Mouse (Mus musculus): ENCODE data around the gene Olfr1245. TPM values are rescaled to one million over a fixed set of nuclear protein-coding genes. Genes with fewer than 3 reads are reported as not detected.

Olfr1245 gene
- total and polyA plus RNA-seq, 3 experiments, result not detected

Other genes with a start within 250 kb of the Olfr1245 start
- not detected in 2 replicates for gene Olfr1232, start 248.8 kb downstream of the Olfr1245 start, total RNA-seq (2012; rRNA removed)
- not detected for gene Olfr1232, start 248.8 kb downstream of the Olfr1245 start, polyA plus RNA-seq (2012; ENCODE audit: insufficient read depth in 1 of 2, insufficient read length in 2 of 2, low read depth in 1 of 2, low replicate concordance in 2 of 2, missing spikeins in 1 of 2)
- not detected in 2 replicates for gene Olfr1233, start 236.0 kb downstream of the Olfr1245 start, total RNA-seq (2012; rRNA removed)
- not detected for gene Olfr1233, start 236.0 kb downstream of the Olfr1245 start, polyA plus RNA-seq (2012; ENCODE audit: insufficient read depth in 1 of 2, insufficient read length in 2 of 2, low read depth in 1 of 2, low replicate concordance in 2 of 2, missing spikeins in 1 of 2)
- not detected in 2 replicates for gene Olfr1234, start 213.6 kb downstream of the Olfr1245 start, total RNA-seq (2012; rRNA removed)
- not detected for gene Olfr1234, start 213.6 kb downstream of the Olfr1245 start, polyA plus RNA-seq (2012; ENCODE audit: insufficient read depth in 1 of 2, insufficient read length in 2 of 2, low read depth in 1 of 2, low replicate concordance in 2 of 2, missing spikeins in 1 of 2)
- not detected in 2 replicates for gene Olfr1238, start 168.8 kb downstream of the Olfr1245 start, total RNA-seq (2012; rRNA removed)
- gene Olfr1238, start 168.8 kb downstream of the Olfr1245 start, polyA plus RNA-seq (2012; ENCODE audit: insufficient read depth in 1 of 2, insufficient read length in 2 of 2, low read depth in 1 of 2, low replicate concordance in 2 of 2, missing spikeins in 1 of 2), result under 1 TPM in 1 of 2 experiments, not detected in 1; 0.01 TPM
- gene Olfr1239, start 158.0 kb downstream of the Olfr1245 start, total RNA-seq (2012; rRNA removed), result not detected in 2 replicates
- gene Olfr1239, start 158.0 kb downstream of the Olfr1245 start, polyA plus RNA-seq (2012; ENCODE audit: insufficient read depth in 1 of 2, insufficient read length in 2 of 2, low read depth in 1 of 2, low replicate concordance in 2 of 2, missing spikeins in 1 of 2), result not detected
- not detected in 2 replicates for gene Olfr1240, start 135.4 kb downstream of the Olfr1245 start, total RNA-seq (2012; rRNA removed)
- not detected for gene Olfr1240, start 135.4 kb downstream of the Olfr1245 start, polyA plus RNA-seq (2012; ENCODE audit: insufficient read depth in 1 of 2, insufficient read length in 2 of 2, low read depth in 1 of 2, low replicate concordance in 2 of 2, missing spikeins in 1 of 2)
- not detected in 2 replicates for gene Olfr1241, start 91.3 kb downstream of the Olfr1245 start, total RNA-seq (2012; rRNA removed)
- gene Olfr1241, start 91.3 kb downstream of the Olfr1245 start, polyA plus RNA-seq (2012; ENCODE audit: insufficient read depth in 1 of 2, insufficient read length in 2 of 2, low read depth in 1 of 2, low replicate concordance in 2 of 2, missing spikeins in 1 of 2), result not detected
- not detected in 2 replicates for gene Olfr1242, start 80.1 kb downstream of the Olfr1245 start, total RNA-seq (2012; rRNA removed)
- gene Olfr1242, start 80.1 kb downstream of the Olfr1245 start, polyA plus RNA-seq (2012; ENCODE audit: insufficient read depth in 1 of 2, insufficient read length in 2 of 2, low read depth in 1 of 2, low replicate concordance in 2 of 2, missing spikeins in 1 of 2), result not detected
- gene Olfr1243, start 47.0 kb downstream of the Olfr1245 start, total RNA-seq (2012; rRNA removed), result not detected in 2 replicates
- not detected for gene Olfr1243, start 47.0 kb downstream of the Olfr1245 start, polyA plus RNA-seq (2012; ENCODE audit: insufficient read depth in 1 of 2, insufficient read length in 2 of 2, low read depth in 1 of 2, low replicate concordance in 2 of 2, missing spikeins in 1 of 2)
- not detected in 2 replicates for gene Olfr1246, start 14.7 kb upstream of the Olfr1245 start, total RNA-seq (2012; rRNA removed)
- not detected for gene Olfr1246, start 14.7 kb upstream of the Olfr1245 start, polyA plus RNA-seq (2012; ENCODE audit: insufficient read depth in 1 of 2, insufficient read length in 2 of 2, low read depth in 1 of 2, low replicate concordance in 2 of 2, missing spikeins in 1 of 2)
- not detected in 2 replicates for gene Olfr1247, start 35.7 kb upstream of the Olfr1245 start, total RNA-seq (2012; rRNA removed)
- not detected for gene Olfr1247, start 35.7 kb upstream of the Olfr1245 start, polyA plus RNA-seq (2012; ENCODE audit: insufficient read depth in 1 of 2, insufficient read length in 2 of 2, low read depth in 1 of 2, low replicate concordance in 2 of 2, missing spikeins in 1 of 2)
- not detected in 2 replicates for gene Olfr1248, start 39.8 kb upstream of the Olfr1245 start, total RNA-seq (2012; rRNA removed)
- not detected for gene Olfr1248, start 39.8 kb upstream of the Olfr1245 start, polyA plus RNA-seq (2012; ENCODE audit: insufficient read depth in 1 of 2, insufficient read length in 2 of 2, low read depth in 1 of 2, low replicate concordance in 2 of 2, missing spikeins in 1 of 2)
- not detected in 2 replicates for gene Olfr1249, start 56.5 kb upstream of the Olfr1245 start, total RNA-seq (2012; rRNA removed)
- not detected for gene Olfr1249, start 56.5 kb upstream of the Olfr1245 start, polyA plus RNA-seq (2012; ENCODE audit: insufficient read depth in 1 of 2, insufficient read length in 2 of 2, low read depth in 1 of 2, low replicate concordance in 2 of 2, missing spikeins in 1 of 2)
- not detected in 2 replicates for gene Olfr1250, start 83.0 kb upstream of the Olfr1245 start, total RNA-seq (2012; rRNA removed)
- not detected for gene Olfr1250, start 83.0 kb upstream of the Olfr1245 start, polyA plus RNA-seq (2012; ENCODE audit: insufficient read depth in 1 of 2, insufficient read length in 2 of 2, low read depth in 1 of 2, low replicate concordance in 2 of 2, missing spikeins in 1 of 2)
- gene Olfr1251, start 93.5 kb upstream of the Olfr1245 start, total RNA-seq (2012; rRNA removed), result not detected in 2 replicates
- not detected for gene Olfr1251, start 93.5 kb upstream of the Olfr1245 start, polyA plus RNA-seq (2012; ENCODE audit: insufficient read depth in 1 of 2, insufficient read length in 2 of 2, low read depth in 1 of 2, low replicate concordance in 2 of 2, missing spikeins in 1 of 2)
- gene Olfr1252, start 146.6 kb upstream of the Olfr1245 start, total RNA-seq (2012; rRNA removed), result not detected in 2 replicates
- gene Olfr1252, start 146.6 kb upstream of the Olfr1245 start, polyA plus RNA-seq (2012; ENCODE audit: insufficient read depth in 1 of 2, insufficient read length in 2 of 2, low read depth in 1 of 2, low replicate concordance in 2 of 2, missing spikeins in 1 of 2), result not detected
- gene Olfr1253, start 178.6 kb upstream of the Olfr1245 start, total RNA-seq (2012; rRNA removed), result not detected in 2 replicates
- gene Olfr1253, start 178.6 kb upstream of the Olfr1245 start, polyA plus RNA-seq (2012; ENCODE audit: insufficient read depth in 1 of 2, insufficient read length in 2 of 2, low read depth in 1 of 2, low replicate concordance in 2 of 2, missing spikeins in 1 of 2), result not detected
- not detected in 2 replicates for gene Olfr1254, start 215.2 kb upstream of the Olfr1245 start, total RNA-seq (2012; rRNA removed)
- gene Olfr1254, start 215.2 kb upstream of the Olfr1245 start, polyA plus RNA-seq (2012; ENCODE audit: insufficient read depth in 1 of 2, insufficient read length in 2 of 2, low read depth in 1 of 2, low replicate concordance in 2 of 2, missing spikeins in 1 of 2), result not detected
- not detected in 2 replicates for gene Olfr1255, start 233.6 kb upstream of the Olfr1245 start, total RNA-seq (2012; rRNA removed)
- not detected for gene Olfr1255, start 233.6 kb upstream of the Olfr1245 start, polyA plus RNA-seq (2012; ENCODE audit: insufficient read depth in 1 of 2, insufficient read length in 2 of 2, low read depth in 1 of 2, low replicate concordance in 2 of 2, missing spikeins in 1 of 2)

Data from MEL (cell line).